Mouse (Mus musculus) G1E (cell line): Measurements from ENCODE around the gene Mxi1.

Source experiments
- CTCF ChIP-seq: IDR thresholded peaks from 2 replicates; pipeline ENCODE4 v1.5.1; 2012; ENCODE audit warnings: low read depth, low read length, inconsistent platforms, mixed read lengths
- GATA1 ChIP-seq: IDR thresholded peaks from 2 replicates; pipeline ENCODE4 v1.6.1; 2012; ENCODE audit warnings: borderline replicate concordance, low read length, inconsistent platforms, mixed read lengths
- GATA2 ChIP-seq: IDR thresholded peaks from 2 replicates; pipeline ENCODE4 v1.6.1; 2012; ENCODE audit warnings: low read depth, low read length, inconsistent platforms, borderline replicate concordance
- POLR2AphosphoS5 ChIP-seq: IDR thresholded peaks from 2 replicates; pipeline ENCODE4 v1.6.1; 2012; ENCODE audit warnings: low read depth, low read length, inconsistent platforms; ENCODE audit not compliant: insufficient replicate concordance
- TAL1 ChIP-seq: conservative IDR thresholded peaks from 2 replicates; pipeline ENCODE4 v1.6.1; 2012; ENCODE audit warnings: low read depth, low read length, inconsistent platforms, mixed read lengths

GRCm38 (mm10) chr19:53299829-53300181 lies 10.5 kb upstream of the Mxi1 start:
- no peak for TF ChIP-seq CTCF
- no peak for TF ChIP-seq GATA1
- no peak for TF ChIP-seq TAL1
- no peak for TF ChIP-seq POLR2AphosphoS5
- TF ChIP-seq GATA2: no peak
